Mouse (Mus musculus): ENCODE results near the gene Ccdc183. TPM values are rescaled to one million over a fixed set of nuclear protein-coding genes. Genes with fewer than 3 reads are reported as not detected.

Ccdc183 gene
- polyA plus RNA-seq, 1 experiment = not detected

- no peak overlapping the region for H3K27ac ChIP-seq (ENCODE audit: insufficient read depth, low read depth, low read length)
- H3K4me1 ChIP-seq (ENCODE audit: control insufficient read depth, insufficient read depth, low read length) = peaks cover 11% of the 10 kb centered on the region
- H3K4me3 ChIP-seq (ENCODE audit: insufficient read depth, low read length) = no peak overlapping the region
- TF ChIP-seq CTCF (IDR thresholded peaks at IDR 0.05; ENCODE audit: low read depth, low read length) = no peak
These were observed 1.1 kb downstream of the Ccdc183 start for GRCm38 (mm10) chr2:25616398-25616797.

- TF ChIP-seq CTCF (IDR thresholded peaks at IDR 0.05; ENCODE audit: low read depth, low read length) = no peak
- TF ChIP-seq POLR2A (IDR thresholded peaks at IDR 0.05; ENCODE audit: borderline replicate concordance, low read depth, low read length) = no peak
- no peak overlapping the region for H3K27ac ChIP-seq (ENCODE audit: insufficient read depth, low read depth, low read length)
- peaks cover 14% of the 10 kb centered on the region for H3K4me1 ChIP-seq (ENCODE audit: control insufficient read depth, insufficient read depth, low read length)
- H3K4me3 ChIP-seq (ENCODE audit: insufficient read depth, low read length) = peak overlapping the region; percentile 90; the same call in 1 of the 2 replicates
These were observed 8.8 kb downstream of the Ccdc183 start for GRCm38 (mm10) chr2:25608671-25609070.

GRCm38 (mm10) chr2:25607761-25608622, 9.5 kb downstream of the Ccdc183 start, which contains the start of gene Rabl6:
Rabl6 (minus strand) TSS chr2:25608521.
- H3K4me1 ChIP-seq (ENCODE audit: control insufficient read depth, insufficient read depth, low read length) = peaks cover 14% of the 10 kb centered on the region
- H3K27ac ChIP-seq (ENCODE audit: insufficient read depth, low read depth, low read length) = peak within 1 kb of the TSS; percentile 53
- peak within 1 kb of the TSS; percentile 90 for H3K4me3 ChIP-seq (ENCODE audit: insufficient read depth, low read length)
- no peak for TF ChIP-seq CTCF (IDR thresholded peaks at IDR 0.05; ENCODE audit: low read depth, low read length)
- TF ChIP-seq POLR2A (IDR thresholded peaks at IDR 0.05; ENCODE audit: borderline replicate concordance, low read depth, low read length) = no peak

GRCm38 (mm10) chr2:25602526-25602925, 15.0 kb downstream of the Ccdc183 start:
- Histone ChIP-seq H3K4me3 (ENCODE audit: insufficient read depth, low read length) (no peak overlapping the region), H3K27ac (ENCODE audit: insufficient read depth, low read depth, low read length) (no peak overlapping the region), H3K4me1 (ENCODE audit: control insufficient read depth, insufficient read depth, low read length) (peaks cover 9% of the 10 kb centered on the region)
- TF ChIP-seq CTCF (IDR thresholded peaks at IDR 0.05; ENCODE audit: low read depth, low read length) (no peak), POLR2A (IDR thresholded peaks at IDR 0.05; ENCODE audit: borderline replicate concordance, low read depth, low read length) (no peak)

- H3K4me1 ChIP-seq (ENCODE audit: control insufficient read depth, insufficient read depth, low read length) = no peaks in the 10 kb centered on the region
- TF ChIP-seq POLR2A (IDR thresholded peaks at IDR 0.05; ENCODE audit: borderline replicate concordance, low read depth, low read length) (no peak), CTCF (IDR thresholded peaks at IDR 0.05; ENCODE audit: low read depth, low read length) (no peak)
- H3K4me3 ChIP-seq (ENCODE audit: insufficient read depth, low read length) = no peak overlapping the region
- H3K27ac ChIP-seq (ENCODE audit: insufficient read depth, low read depth, low read length) = no peak overlapping the region
These were observed 17.4 kb downstream of the Ccdc183 start for GRCm38 (mm10) chr2:25600037-25600436.

- Histone ChIP-seq H3K4me3 (ENCODE audit: insufficient read depth, low read length) (no peak overlapping the region), H3K27ac (ENCODE audit: insufficient read depth, low read depth, low read length) (no peak overlapping the region), H3K4me1 (ENCODE audit: control insufficient read depth, insufficient read depth, low read length) (no peaks in the 10 kb centered on the region)
- TF ChIP-seq POLR2A (IDR thresholded peaks at IDR 0.05; ENCODE audit: borderline replicate concordance, low read depth, low read length) = no peak
- no peak for TF ChIP-seq CTCF (IDR thresholded peaks at IDR 0.05; ENCODE audit: low read depth, low read length)
These were observed 18.7 kb downstream of the Ccdc183 start for GRCm38 (mm10) chr2:25598749-25599148.

- Histone ChIP-seq H3K27ac (ENCODE audit: insufficient read depth, low read depth, low read length) (no peak overlapping the region), H3K4me1 (ENCODE audit: control insufficient read depth, insufficient read depth, low read length) (no peaks in the 10 kb centered on the region), H3K4me3 (ENCODE audit: insufficient read depth, low read length) (no peak overlapping the region)
- TF ChIP-seq POLR2A (IDR thresholded peaks at IDR 0.05; ENCODE audit: borderline replicate concordance, low read depth, low read length) (no peak), CTCF (IDR thresholded peaks at IDR 0.05; ENCODE audit: low read depth, low read length) (no peak)
These were observed 20.5 kb downstream of the Ccdc183 start for GRCm38 (mm10) chr2:25596765-25597510.

- Histone ChIP-seq H3K4me1 (ENCODE audit: control insufficient read depth, insufficient read depth, low read length) (peaks cover 24% of the 10 kb centered on the region), H3K27ac (ENCODE audit: insufficient read depth, low read depth, low read length) (no peak overlapping the region), H3K4me3 (ENCODE audit: insufficient read depth, low read length) (no peak overlapping the region)
- TF ChIP-seq CTCF (IDR thresholded peaks at IDR 0.05; ENCODE audit: low read depth, low read length) (peak; percentile 41; the same call in 1 of the 2 replicates), POLR2A (IDR thresholded peaks at IDR 0.05; ENCODE audit: borderline replicate concordance, low read depth, low read length) (no peak)
These were observed 25.6 kb downstream of the Ccdc183 start for GRCm38 (mm10) chr2:25591863-25592262.

GRCm38 (mm10) chr2:25588227-25588907, 29.1 kb downstream of the Ccdc183 start:
- TF ChIP-seq POLR2A (IDR thresholded peaks at IDR 0.05; ENCODE audit: borderline replicate concordance, low read depth, low read length) (no peak), CTCF (IDR thresholded peaks at IDR 0.05; ENCODE audit: low read depth, low read length) (no peak)
- Histone ChIP-seq H3K4me3 (ENCODE audit: insufficient read depth, low read length) (no peak overlapping the region), H3K27ac (ENCODE audit: insufficient read depth, low read depth, low read length) (peak overlapping the region; percentile 83), H3K4me1 (ENCODE audit: control insufficient read depth, insufficient read depth, low read length) (peaks cover 24% of the 10 kb centered on the region)

Measured in bone marrow macrophage, adult 2 months (primary cell).